23 mouse cellular contexts compared by ENCODE assay signal in the genomic region with DNA sequence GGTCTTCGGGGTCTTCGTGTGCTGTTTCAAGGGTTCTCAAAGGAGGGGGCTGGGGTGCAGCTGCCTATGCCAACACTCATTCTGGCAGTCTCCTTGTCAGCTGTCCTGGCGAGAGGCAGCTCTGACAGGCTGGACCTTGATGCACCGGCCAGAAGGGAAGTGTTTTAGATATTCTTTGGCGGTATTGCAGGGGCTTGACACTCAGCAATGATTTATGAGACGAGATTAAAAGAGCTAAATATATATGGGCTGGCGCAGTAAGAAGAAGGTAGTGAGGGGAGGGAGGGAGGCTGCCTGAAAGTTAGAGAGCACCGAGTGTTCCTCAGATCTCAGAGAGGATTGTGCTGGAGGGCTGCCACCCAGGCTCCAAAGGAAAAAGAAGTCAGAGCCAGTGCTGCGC. TPM values are rescaled to one million over a fixed set of nuclear protein-coding genes. Genes with fewer than 3 reads are reported as not detected.
DNase-seq lines count a peak whose midpoint lies in the region; ATAC-seq lines count a peak whose summit lies in the region.
"Had no signal": no experiment of that assay in that cellular context is flagged by ENCODE, and none has a peak within 500 bp of the region (broad histone marks: within the 10 kb centered on the region; RNA-seq: fewer than 3 reads in every experiment).

No protein-coding gene starts in this region.

- peaks cover 3% of the 10 kb centered on the region; the same call in 1 of the 2 replicates for H3K4me1 ChIP-seq in heart, embryonic 16.5 days (ENCODE audit: control insufficient read depth, insufficient read depth, low read length)
- H3K4me1 ChIP-seq in heart, embryonic 12.5 days (replicated peaks): no peaks in the 10 kb centered on the region; the same call in 1 of the 2 replicates
- no peaks in the 10 kb centered on the region for H3K4me1 ChIP-seq in midbrain, embryonic 16.5 days (ENCODE audit: control insufficient read depth, insufficient read depth, low read length)
- peaks cover 8% of the 10 kb centered on the region for H3K4me1 ChIP-seq in midbrain, embryonic 13.5 days (replicated peaks)

- H3K36me3 ChIP-seq in heart, embryonic 16.5 days (ENCODE audit: control insufficient read depth, insufficient read depth): no peaks in the 10 kb centered on the region
- no peaks in the 10 kb centered on the region for H3K36me3 ChIP-seq in heart, embryonic 12.5 days
- no peaks in the 10 kb centered on the region for H3K36me3 ChIP-seq in midbrain, embryonic 16.5 days (ENCODE audit: control insufficient read depth, insufficient read depth, low read length)
- H3K36me3 ChIP-seq in midbrain, embryonic 13.5 days: no peaks in the 10 kb centered on the region
- H3K36me3 ChIP-seq: forebrain, embryonic 10.5 days; heart, embryonic 10.5 days; hindbrain, embryonic 15.5 days; limb, embryonic 15.5 days; lung, embryonic 15.5 days had no signal

- no peak overlapping the region for H3K4me3 ChIP-seq in heart, embryonic 16.5 days (ENCODE audit: low read length)
- no peak overlapping the region for H3K4me3 ChIP-seq in heart, embryonic 12.5 days
- no peak overlapping the region for H3K4me3 ChIP-seq in midbrain, embryonic 16.5 days (ENCODE audit: low read depth, low read length)
- no peak overlapping the region for H3K4me3 ChIP-seq in midbrain, embryonic 13.5 days (replicated peaks)
- H3K4me3 ChIP-seq: forebrain, embryonic 10.5 days; heart, embryonic 10.5 days; hindbrain, embryonic 15.5 days; limb, embryonic 15.5 days; lung, embryonic 15.5 days had no signal

- 0 out of 2 replicates have a peak, but pooled peaks have one; percentile 49 for ATAC-seq in heart, embryonic 16.5 days (replicated peaks; ENCODE audit: extremely low read depth, insufficient read depth, low FRiP score)
- no peak for ATAC-seq in heart, embryonic 12.5 days (ENCODE audit: insufficient number of reproducible peaks, low FRiP score)
- 0 out of 2 replicates have a peak, but pooled peaks have one; percentile 14 for ATAC-seq in midbrain, embryonic 16.5 days
- ATAC-seq in midbrain, embryonic 13.5 days: no peak
- ATAC-seq: forebrain, embryonic 16.5 days had no signal

- H3K9ac ChIP-seq in heart, embryonic 16.5 days (ENCODE audit: low read length): no peak overlapping the region
- H3K9ac ChIP-seq in heart, embryonic 12.5 days: no peak overlapping the region
- H3K9ac ChIP-seq in midbrain, embryonic 16.5 days (ENCODE audit: low read depth, low read length): no peak overlapping the region
- H3K9ac ChIP-seq in midbrain, embryonic 13.5 days (replicated peaks): no peak overlapping the region
- H3K9ac ChIP-seq: hindbrain, embryonic 15.5 days; limb, embryonic 15.5 days; liver, embryonic 14.5 days; lung, embryonic 15.5 days had no signal

- 27% methylated on average over 9 of the region's 9 CpGs for WGBS in heart, embryonic 16.5 days
- 35% methylated on average over 9 of the region's 9 CpGs for WGBS in heart, embryonic 12.5 days
- 74% methylated on average over 9 of the region's 9 CpGs for WGBS in midbrain, embryonic 16.5 days
- WGBS in midbrain, embryonic 13.5 days: 84% methylated on average over 9 of the region's 9 CpGs

- peaks cover 28% of the 10 kb centered on the region for H3K27me3 ChIP-seq in heart, embryonic 16.5 days (ENCODE audit: control insufficient read depth, insufficient read depth, low read length)
- H3K27me3 ChIP-seq in heart, embryonic 12.5 days (replicated peaks): peaks cover 69% of the 10 kb centered on the region
- H3K27me3 ChIP-seq in midbrain, embryonic 16.5 days (ENCODE audit: control insufficient read depth, insufficient read depth, low read depth, low read length): peaks cover 8% of the 10 kb centered on the region
- H3K27me3 ChIP-seq in midbrain, embryonic 13.5 days: peaks cover 31% of the 10 kb centered on the region

- H3K27ac ChIP-seq in heart, embryonic 16.5 days (ENCODE audit: low read length): no peak overlapping the region
- no peak overlapping the region for H3K27ac ChIP-seq in heart, embryonic 12.5 days (ENCODE audit: poor library complexity, severe bottlenecking)
- no peak overlapping the region for H3K27ac ChIP-seq in midbrain, embryonic 16.5 days (ENCODE audit: low read length)
- H3K27ac ChIP-seq in midbrain, embryonic 13.5 days: no peak overlapping the region
- H3K27ac ChIP-seq: forebrain, embryonic 10.5 days; heart, embryonic 10.5 days; hindbrain, embryonic 15.5 days; kidney, postnatal 0 days; limb, embryonic 15.5 days; liver, embryonic 14.5 days; lung, embryonic 15.5 days had no signal

- H3K9me3 ChIP-seq in heart, embryonic 16.5 days (replicated peaks; ENCODE audit: control insufficient read depth, low read length): no peaks in the 10 kb centered on the region
- H3K9me3 ChIP-seq in heart, embryonic 12.5 days (replicated peaks): no peaks in the 10 kb centered on the region
- no peaks in the 10 kb centered on the region for H3K9me3 ChIP-seq in midbrain, embryonic 16.5 days (replicated peaks; ENCODE audit: control insufficient read depth, low read length, poor library complexity, severe bottlenecking)
- H3K9me3 ChIP-seq in midbrain, embryonic 13.5 days: no peaks in the 10 kb centered on the region
- H3K9me3 ChIP-seq: forebrain, embryonic 10.5 days; heart, embryonic 10.5 days; hindbrain, embryonic 15.5 days; limb, embryonic 15.5 days; lung, embryonic 15.5 days had no signal

- peak; percentile 50 to 52 for DNase-seq in cerebellum, postnatal 10 days
- DNase-seq in cerebellum, postnatal 36 days: no peak
- peak; percentile 30 for DNase-seq in urinary bladder, postnatal 14 days (ENCODE audit: low spot score)
- DNase-seq in urinary bladder, adult 2 months (ENCODE audit: low spot score): no peak
- DNase-seq: adrenal gland, postnatal 25 days; cerebellum, adult 9-10 months; heart, postnatal 36 days; kidney, adult 2 months; lung, postnatal 4 days; thymus, adult 2 months; thymus, postnatal 4 days had no signal

- H3K4me2 ChIP-seq in heart, embryonic 16.5 days (ENCODE audit: low read depth, low read length): no peak overlapping the region
- no peak overlapping the region for H3K4me2 ChIP-seq in heart, embryonic 12.5 days
- H3K4me2 ChIP-seq in midbrain, embryonic 16.5 days (ENCODE audit: low read length): no peak overlapping the region
- H3K4me2 ChIP-seq in midbrain, embryonic 13.5 days (replicated peaks): no peak overlapping the region
- H3K4me2 ChIP-seq: hindbrain, embryonic 15.5 days; limb, embryonic 15.5 days; lung, embryonic 15.5 days had no signal

RNA-seq across cellular contexts. Expression of a gene that starts 50.2 kb away (rescaled TPM):
- polyA plus RNA-seq in heart, embryonic 16.5 days (2015; fragmentation: Nextera tagmentation; extraction: Ambion mirVana): 6.1 and 7.2 TPM in 2 replicates
- 14.1 and 17.0 TPM in 2 replicates for polyA plus RNA-seq in heart, embryonic 12.5 days (2016; fragmentation: Nextera tagmentation; extraction: Ambion mirVana)
- polyA plus RNA-seq in midbrain, embryonic 16.5 days (2015; fragmentation: Nextera tagmentation; extraction: Ambion mirVana): 9.4 TPM in 2 replicates
- 9.3 and 9.5 TPM in 2 replicates for polyA plus RNA-seq in midbrain, embryonic 13.5 days (2015; fragmentation: Nextera tagmentation; extraction: Ambion mirVana)
- polyA plus RNA-seq in urinary bladder, adult 2 months (2012; rRNA removed): 10.1 and 13.0 TPM in 2 replicates

Comparison
In these comparisons a context has a peak if more than half of its experiments do, and no peak if none do; other contexts are left out.
1. DNase-seq: peak in cerebellum, postnatal 10 days (2 of 2) and urinary bladder, postnatal 14 days (single experiment); none in cerebellum, postnatal 36 days (0 of 2) and urinary bladder, adult 2 months (single experiment).
2. ATAC-seq: peak in heart, embryonic 16.5 days (single experiment) and midbrain, embryonic 16.5 days (single experiment); none in heart, embryonic 12.5 days (single experiment) and midbrain, embryonic 13.5 days (single experiment).